Mouse (Mus musculus): ENCODE measurements around the gene Tmem30a. TPM values are rescaled to one million over a fixed set of nuclear protein-coding genes. Genes with fewer than 3 reads are reported as not detected.
A peak's percentile ranks its signal among the peaks of the same experiment; 100 is the strongest.

The Tmem30a gene
- polyA plus RNA-seq, 1 experiment from 2014 or later: 101 TPM

- Histone ChIP-seq H3K9ac (no peak overlapping the region), H3K4me3 (no peak overlapping the region), H3K4me2 (no peak overlapping the region), H3K4me1 (no peaks in the 10 kb centered on the region), H3K9me3 (no peaks in the 10 kb centered on the region), H3K27me3 (no peaks in the 10 kb centered on the region), H3K27ac (no peak overlapping the region), H3K36me3 (peaks cover 20% of the 10 kb centered on the region)
- 85% methylated on average over 11 of the region's 11 CpGs for WGBS
- no peak for ATAC-seq (ENCODE audit: borderline replicate concordance, extremely low read depth, low FRiP score, low TSS enrichment)
Observed at GRCm38 (mm10) chr9:79816013-79816412, 22.7 kb upstream of the Tmem30a start.

GRCm38 (mm10) chr9:79814592-79814991, 21.3 kb upstream of the Tmem30a start:
- no peak overlapping the region for H3K9ac ChIP-seq
- 81% methylated on average over 4 of the region's 4 CpGs for WGBS
- H3K4me1 ChIP-seq: peaks cover 11% of the 10 kb centered on the region
- H3K4me2 ChIP-seq: no peak overlapping the region
- no peak overlapping the region for H3K27ac ChIP-seq
- no peaks in the 10 kb centered on the region for H3K27me3 ChIP-seq
- no peaks in the 10 kb centered on the region for H3K9me3 ChIP-seq
- no peak for ATAC-seq (ENCODE audit: borderline replicate concordance, extremely low read depth, low FRiP score, low TSS enrichment)
- no peak overlapping the region for H3K4me3 ChIP-seq
- peaks cover 20% of the 10 kb centered on the region for H3K36me3 ChIP-seq

- Histone ChIP-seq H3K27ac (peak overlapping the region; percentile 42; the same call in 1 of the 2 replicates), H3K4me2 (no peak overlapping the region), H3K27me3 (no peaks in the 10 kb centered on the region), H3K36me3 (no peaks in the 10 kb centered on the region), H3K4me1 (peaks cover 28% of the 10 kb centered on the region), H3K4me3 (no peak overlapping the region), H3K9ac (no peak overlapping the region), H3K9me3 (no peaks in the 10 kb centered on the region)
- 47% methylated on average over 11 of the region's 11 CpGs for WGBS
- peak; percentile 69 for ATAC-seq (ENCODE audit: borderline replicate concordance, extremely low read depth, low FRiP score, low TSS enrichment)
Observed at GRCm38 (mm10) chr9:79810969-79811902, 17.9 kb upstream of the Tmem30a start.

- no peak for ATAC-seq (ENCODE audit: borderline replicate concordance, extremely low read depth, low FRiP score, low TSS enrichment)
- H3K9me3 ChIP-seq: no peaks in the 10 kb centered on the region
- H3K27me3 ChIP-seq: no peaks in the 10 kb centered on the region
- no peak overlapping the region for H3K27ac ChIP-seq
- WGBS: 69% methylated on average over 3 of the region's 3 CpGs
- H3K4me1 ChIP-seq: peaks cover 28% of the 10 kb centered on the region
- no peak overlapping the region for H3K4me2 ChIP-seq
- H3K36me3 ChIP-seq: no peaks in the 10 kb centered on the region
- H3K9ac ChIP-seq: no peak overlapping the region
- no peak overlapping the region for H3K4me3 ChIP-seq
Observed at GRCm38 (mm10) chr9:79810534-79810933, 17.2 kb upstream of the Tmem30a start.

GRCm38 (mm10) chr9:79809411-79809810, 16.1 kb upstream of the Tmem30a start:
- Histone ChIP-seq H3K27ac (peak overlapping the region; percentile 68), H3K36me3 (no peaks in the 10 kb centered on the region), H3K4me3 (no peak overlapping the region), H3K27me3 (no peaks in the 10 kb centered on the region), H3K9me3 (no peaks in the 10 kb centered on the region), H3K9ac (no peak overlapping the region), H3K4me2 (no peak overlapping the region), H3K4me1 (peaks cover 28% of the 10 kb centered on the region)
- ATAC-seq (ENCODE audit: borderline replicate concordance, extremely low read depth, low FRiP score, low TSS enrichment): no peak
- WGBS: 34% methylated on average over 6 of the region's 6 CpGs

- WGBS: 25% methylated on average over 4 of the region's 4 CpGs
- Histone ChIP-seq H3K4me1 (peaks cover 28% of the 10 kb centered on the region), H3K9ac (no peak overlapping the region), H3K36me3 (no peaks in the 10 kb centered on the region), H3K9me3 (no peaks in the 10 kb centered on the region), H3K27ac (0 out of 2 replicates have a peak overlapping the region, but pooled peaks have one; percentile 12), H3K4me2 (no peak overlapping the region), H3K27me3 (no peaks in the 10 kb centered on the region), H3K4me3 (no peak overlapping the region)
- ATAC-seq (ENCODE audit: borderline replicate concordance, extremely low read depth, low FRiP score, low TSS enrichment): no peak
Observed at GRCm38 (mm10) chr9:79807178-79807577, 13.9 kb upstream of the Tmem30a start.

- H3K36me3 ChIP-seq: no peaks in the 10 kb centered on the region
- WGBS: 46% methylated on average over 12 of the region's 12 CpGs
Observed at GRCm38 (mm10) chr9:79806317-79807075, 13.2 kb upstream of the Tmem30a start.

GRCm38 (mm10) chr9:79805426-79805825, 12.1 kb upstream of the Tmem30a start:
- no peak for ATAC-seq (ENCODE audit: borderline replicate concordance, extremely low read depth, low FRiP score, low TSS enrichment)
- Histone ChIP-seq H3K4me1 (peaks cover 24% of the 10 kb centered on the region), H3K4me2 (no peak overlapping the region), H3K27me3 (no peaks in the 10 kb centered on the region), H3K9me3 (no peaks in the 10 kb centered on the region), H3K4me3 (no peak overlapping the region), H3K27ac (no peak overlapping the region), H3K9ac (no peak overlapping the region), H3K36me3 (no peaks in the 10 kb centered on the region)
- 87% methylated on average over 10 of the region's 10 CpGs for WGBS

More at GRCm38 (mm10) chr9:79806317-79807075, 13.2 kb upstream of the Tmem30a start:
- Histone ChIP-seq H3K9ac (no peak overlapping the region), H3K9me3 (no peaks in the 10 kb centered on the region), H3K4me3 (no peak overlapping the region), H3K27ac (no peak overlapping the region), H3K27me3 (no peaks in the 10 kb centered on the region), H3K4me1 (peaks cover 28% of the 10 kb centered on the region), H3K4me2 (no peak overlapping the region)
- ATAC-seq (ENCODE audit: borderline replicate concordance, extremely low read depth, low FRiP score, low TSS enrichment): no peak

- H3K27me3 ChIP-seq: no peaks in the 10 kb centered on the region
- 43% methylated on average over 7 of the region's 7 CpGs for WGBS
- H3K36me3 ChIP-seq: no peaks in the 10 kb centered on the region
- H3K4me3 ChIP-seq: no peak overlapping the region
- no peaks in the 10 kb centered on the region for H3K9me3 ChIP-seq
- H3K27ac ChIP-seq: 0 out of 2 replicates have a peak overlapping the region, but pooled peaks have one; percentile 44
- H3K4me1 ChIP-seq: 0 out of 2 replicates have a peak, but pooled peaks cover 4% of the 10 kb centered on the region
- H3K4me2 ChIP-seq: peak overlapping the region; percentile 5; the same call in 1 of the 2 replicates
- no peak overlapping the region for H3K9ac ChIP-seq
- ATAC-seq (ENCODE audit: borderline replicate concordance, extremely low read depth, low FRiP score, low TSS enrichment): no peak
Observed at GRCm38 (mm10) chr9:79796461-79797135, 3.3 kb upstream of the Tmem30a start.

GRCm38 (mm10) chr9:79795076-79795475, 1.8 kb upstream of the Tmem30a start:
- peaks cover 8% of the 10 kb centered on the region; the same call in 1 of the 2 replicates for H3K4me1 ChIP-seq
- no peaks in the 10 kb centered on the region for H3K36me3 ChIP-seq
- no peaks in the 10 kb centered on the region for H3K9me3 ChIP-seq
- no peaks in the 10 kb centered on the region for H3K27me3 ChIP-seq
- ATAC-seq (ENCODE audit: borderline replicate concordance, extremely low read depth, low FRiP score, low TSS enrichment): no peak
- no peak overlapping the region for H3K9ac ChIP-seq
- 78% methylated on average over 1 of the region's 1 CpGs for WGBS
- H3K4me2 ChIP-seq: no peak overlapping the region
- no peak overlapping the region for H3K27ac ChIP-seq
- H3K4me3 ChIP-seq: no peak overlapping the region

GRCm38 (mm10) chr9:79785794-79786085, 7.6 kb downstream of the Tmem30a start:
- H3K27me3 ChIP-seq: no peaks in the 10 kb centered on the region
- H3K36me3 ChIP-seq: no peaks in the 10 kb centered on the region
- no peaks in the 10 kb centered on the region for H3K9me3 ChIP-seq
- no peak overlapping the region for H3K9ac ChIP-seq
- no peak overlapping the region for H3K4me2 ChIP-seq
- H3K4me3 ChIP-seq: no peak overlapping the region
- H3K4me1 ChIP-seq: no peaks in the 10 kb centered on the region; the same call in 1 of the 2 replicates
- ATAC-seq (ENCODE audit: borderline replicate concordance, extremely low read depth, low FRiP score, low TSS enrichment): no peak
- 66% methylated on average over 2 of the region's 2 CpGs for WGBS
- no peak overlapping the region for H3K27ac ChIP-seq
